Mouse (Mus musculus) myocyte (in vitro differentiated cells): ENCODE data around the gene Vax2. TPM values are rescaled to one million over a fixed set of nuclear protein-coding genes. Genes with fewer than 3 reads are reported as not detected.
A peak's percentile ranks its signal among the peaks of the same experiment; 100 is the strongest.

Experiments used
- H3K27me3 ChIP-seq: one replicate; pipeline ENCODE4 v1.6.1; 2011; ENCODE audit not compliant: control insufficient read depth, insufficient read depth, insufficient read length
- H3K36me3 ChIP-seq: one replicate; pipeline ENCODE4 v1.6.1; 2011; ENCODE audit not compliant: control insufficient read depth, insufficient read depth
- H3K4me2 ChIP-seq: one replicate; pipeline ENCODE4 v1.6.1; 2011; ENCODE audit warnings: low read depth, control low read depth
- H3K4me3 ChIP-seq: one replicate; pipeline ENCODE4 v1.5.1; 2011; ENCODE audit warnings: mild to moderate bottlenecking, control low read depth, moderate library complexity
- H3K79me2 ChIP-seq: one replicate; pipeline ENCODE4 v1.6.1; 2011; ENCODE audit not compliant: control insufficient read depth, insufficient read depth
- H3ac ChIP-seq: one replicate; pipeline ENCODE4 v1.6.1; 2011; ENCODE audit not compliant: control insufficient read depth, insufficient read length
- CEBPB ChIP-seq: IDR thresholded peaks from 2 replicates; pipeline ENCODE4 v1.6.1; 2011; ENCODE audit warnings: mild to moderate bottlenecking, moderate library complexity; ENCODE audit not compliant: poor library complexity, insufficient read depth, severe bottlenecking
- E2F4 ChIP-seq: IDR thresholded peaks from one replicate; pipeline ENCODE4 v1.6.1; 2011; ENCODE audit warnings: mild to moderate bottlenecking, control low read depth, moderate library complexity; ENCODE audit not compliant: insufficient read depth
- MAX ChIP-seq: IDR thresholded peaks from one replicate; pipeline ENCODE4 v1.6.1; 2011; ENCODE audit warnings: low read depth, mild to moderate bottlenecking, control low read depth
- MYOD1 ChIP-seq, 3 experiments: IDR thresholded peaks; one replicate each; pipeline ENCODE4 v1.6.1; 2011; ENCODE audit warnings: control low read depth in 2 of 3, low read depth in 2 of 3, mild to moderate bottlenecking in 2 of 3, moderate library complexity in 1 of 3; ENCODE audit not compliant: insufficient read length in 2 of 3, control insufficient read depth in 1 of 3
- MYOG ChIP-seq, 3 experiments: IDR thresholded peaks; one replicate each; pipeline ENCODE4 v1.6.1; 2011; ENCODE audit warnings: control low read depth in 2 of 3, low read depth in 2 of 3, mild to moderate bottlenecking in 2 of 3; ENCODE audit not compliant: insufficient read length in 2 of 3, control insufficient read depth in 1 of 3, insufficient read depth in 1 of 3
- POLR2A ChIP-seq: IDR thresholded peaks from one replicate; pipeline ENCODE4 v1.6.1; 2011; ENCODE audit warnings: low read depth, mild to moderate bottlenecking, control low read depth, moderate library complexity; ENCODE audit not compliant: insufficient read length
- POLR2AphosphoS2 ChIP-seq: IDR thresholded peaks from one replicate; pipeline ENCODE4 v1.6.1; 2011; ENCODE audit warnings: low read depth, control low read depth; ENCODE audit not compliant: insufficient read length
- REST ChIP-seq: IDR thresholded peaks from one replicate; pipeline ENCODE4 v1.6.1; 2011; ENCODE audit warnings: mild to moderate bottlenecking, control low read depth, moderate library complexity; ENCODE audit not compliant: insufficient read depth, insufficient read length
- SRF ChIP-seq: IDR thresholded peaks from one replicate; pipeline ENCODE4 v1.6.1; 2011; ENCODE audit warnings: low read depth; ENCODE audit not compliant: control insufficient read depth, insufficient read length
- TCF12 ChIP-seq: IDR thresholded peaks from one replicate; pipeline ENCODE4 v1.6.1; 2011; ENCODE audit warnings: mild to moderate bottlenecking, control low read depth; ENCODE audit not compliant: poor library complexity, insufficient read depth, severe bottlenecking
- TCF3 ChIP-seq: IDR thresholded peaks from one replicate; pipeline ENCODE4 v1.6.1; 2011; ENCODE audit warnings: low read depth, control low read depth; ENCODE audit not compliant: insufficient read length
- USF1 ChIP-seq: IDR thresholded peaks from one replicate; pipeline ENCODE4 v1.6.1; 2011; ENCODE audit warnings: low read depth, mild to moderate bottlenecking, control low read depth, moderate library complexity
- polyA plus RNA-seq: library from polyadenylated mRNA; unstranded; fragments of >200 nt; fragmentation: generic; extraction: Trizol; gene quantifications from one replicate; pipeline ENCODE4 v1.2.1, GENCODE M21; 2012; ENCODE audit warnings: missing spikeins

Vax2 gene
- polyA plus RNA-seq, 1 experiment: 0.66 TPM

- H3K4me2 ChIP-seq: no peak overlapping the region
- no peak overlapping the region for H3K4me3 ChIP-seq
- no peak for TF ChIP-seq SRF
- no peak overlapping the region for H3ac ChIP-seq
- H3K27me3 ChIP-seq: peaks cover 83% of the 10 kb centered on the region
- no peaks in the 10 kb centered on the region for H3K79me2 ChIP-seq
- no peaks in the 10 kb centered on the region for H3K36me3 ChIP-seq
Observed at GRCm38 (mm10) chr6:83707738-83708510, 3.1 kb upstream of the Vax2 start.

GRCm38 (mm10) chr6:83710361-83711066 lies 550 bp upstream of the Vax2 start:
- Histone ChIP-seq H3K27me3 (peaks cover 83% of the 10 kb centered on the region), H3K79me2 (no peaks in the 10 kb centered on the region), H3K4me2 (peak overlapping the region; percentile 85), H3ac (no peak overlapping the region), H3K4me3 (peak overlapping the region; percentile 17), H3K36me3 (no peaks in the 10 kb centered on the region)
- no peak for TF ChIP-seq MYOG (IDR thresholded peaks at IDR 0.05; ENCODE audit: control insufficient read depth in 1 of 3, insufficient read depth in 1 of 3, insufficient read length in 2 of 3, low read depth in 2 of 3)
- TF ChIP-seq CEBPB: no peak
- no peak for TF ChIP-seq POLR2AphosphoS2
- no peak for TF ChIP-seq USF1
- TF ChIP-seq REST: no peak
- no peak for TF ChIP-seq SRF

- Histone ChIP-seq H3K27me3 (peaks cover 79% of the 10 kb centered on the region), H3K36me3 (no peaks in the 10 kb centered on the region), H3K4me2 (peak overlapping the region; percentile 85), H3K79me2 (no peaks in the 10 kb centered on the region), H3K4me3 (peak overlapping the region; percentile 17), H3ac (no peak overlapping the region)
- no peak for TF ChIP-seq TCF3
- TF ChIP-seq SRF: no peak
- no peak for TF ChIP-seq USF1
- TF ChIP-seq REST: no peak
Observed at GRCm38 (mm10) chr6:83711725-83712475, 836 bp downstream of the Vax2 start.

GRCm38 (mm10) chr6:83713271-83714136 lies 2.4 kb downstream of the Vax2 start:
- no peaks in the 10 kb centered on the region for H3K79me2 ChIP-seq
- H3ac ChIP-seq: no peak overlapping the region
- no peaks in the 10 kb centered on the region for H3K36me3 ChIP-seq
- no peak overlapping the region for H3K4me3 ChIP-seq
- no peak overlapping the region for H3K4me2 ChIP-seq
- peaks cover 76% of the 10 kb centered on the region for H3K27me3 ChIP-seq
- TF ChIP-seq POLR2A (no peak), USF1 (no peak), MYOG (IDR thresholded peaks at IDR 0.05; ENCODE audit: control insufficient read depth in 1 of 3, insufficient read depth in 1 of 3, insufficient read length in 2 of 3, low read depth in 2 of 3) (no peak), POLR2AphosphoS2 (no peak), SRF (no peak), TCF12 (no peak), MYOD1 (IDR thresholded peaks at IDR 0.05; ENCODE audit: control insufficient read depth in 1 of 3, insufficient read length in 2 of 3, low read depth in 2 of 3) (no peak), MAX (no peak), TCF3 (no peak), E2F4 (no peak), REST (no peak), CEBPB (no peak)
